Mouse (Mus musculus) adrenal gland, postnatal 14 days (tissue): Measurements from ENCODE around the gene Atmin. TPM values are rescaled to one million over a fixed set of nuclear protein-coding genes. Genes with fewer than 3 reads are reported as not detected.

ENCODE experiments used
- DNase-seq: peaks from one replicate; pipeline ENCODE4 v3.0.0; 2021; ENCODE audit warnings: mixed read lengths
- total RNA-seq: library from RNA; stranded (reverse); gene quantifications from 2 replicates; pipeline ENCODE4 v1.2.3, GENCODE M21; 2021

Gene Atmin
- total RNA-seq, 1 experiment from 2014 or later: 17.7 TPM

DNA sequence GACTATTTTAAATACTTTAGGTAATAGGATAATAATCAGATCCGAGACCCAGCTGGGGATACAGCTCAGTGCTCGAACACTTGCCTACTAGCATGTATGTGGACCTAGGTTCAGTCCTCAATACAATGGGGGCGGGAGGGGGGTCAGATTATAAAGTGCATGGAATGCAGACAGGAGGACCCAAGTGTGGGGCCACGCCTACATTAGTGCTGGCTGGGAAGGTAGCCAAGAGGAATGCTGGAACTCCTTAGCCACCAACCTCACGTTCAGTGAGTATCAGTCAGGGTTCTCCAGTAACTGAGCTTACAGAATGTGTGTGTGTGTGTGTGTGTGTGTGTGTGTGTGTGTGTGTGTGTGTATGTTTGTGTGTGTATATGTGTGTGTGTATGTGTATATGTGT is 8.2 kb downstream of the Atmin start:
- peak; percentile 24 for DNase-seq

DNA sequence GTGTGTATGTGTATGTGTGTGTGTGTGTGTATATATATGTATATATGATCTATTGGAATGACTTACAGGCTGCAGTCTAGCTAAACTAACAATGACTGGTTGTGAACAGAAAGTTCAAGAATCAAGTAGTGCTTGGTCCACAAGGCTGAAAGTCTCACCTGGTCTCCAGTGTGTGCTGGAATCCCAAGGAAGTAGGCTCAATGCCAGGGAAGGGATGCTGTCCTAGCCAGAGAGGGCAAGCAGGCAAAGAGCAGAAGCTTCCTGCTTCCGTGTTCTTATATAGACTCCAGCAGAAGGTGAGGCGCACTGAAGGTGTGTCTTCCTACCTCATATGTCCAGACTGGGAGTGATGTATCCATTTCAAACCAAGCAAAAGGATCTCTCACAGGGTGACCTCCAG is 8.6 kb downstream of the Atmin start:
- DNase-seq: no peak

DNA sequence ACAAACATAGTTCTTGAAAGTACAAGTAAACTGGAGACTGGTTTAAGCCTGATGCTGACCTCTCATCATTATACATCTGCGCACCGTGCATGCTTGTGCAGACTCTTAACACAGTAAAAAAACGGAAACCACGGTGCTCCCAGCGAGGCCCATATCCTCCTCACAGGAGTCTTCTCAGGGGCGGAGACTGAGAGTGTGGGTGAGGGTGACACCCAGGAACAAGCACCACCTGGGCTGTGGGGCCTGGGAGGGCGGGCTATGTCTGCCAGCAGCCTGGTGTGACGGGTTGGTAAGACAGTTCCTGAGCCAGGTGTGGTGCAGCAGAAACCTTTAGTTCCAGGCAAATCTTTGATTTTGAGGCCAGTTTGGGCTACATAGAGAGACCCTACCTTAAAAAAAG is 9.2 kb downstream of the Atmin start:
- no peak for DNase-seq

DNA sequence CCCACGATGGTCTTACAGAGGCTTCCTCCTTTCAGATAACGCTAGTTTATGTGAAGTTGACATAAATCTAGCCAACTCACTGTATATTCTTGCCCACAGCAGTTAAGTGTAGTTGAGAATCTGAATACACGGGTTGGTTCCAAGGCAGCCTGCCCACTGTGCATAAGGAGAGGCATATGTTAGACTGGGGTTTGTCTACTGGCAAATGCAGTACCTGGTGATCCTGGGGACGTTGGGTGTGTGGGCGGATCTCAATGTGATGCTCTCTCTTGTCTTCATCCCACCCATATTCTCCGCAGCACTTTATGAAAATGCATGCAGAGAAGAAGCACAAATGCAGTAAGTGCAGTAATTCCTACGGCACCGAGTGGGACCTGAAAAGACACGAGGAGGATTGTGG is 11.2 kb downstream of the Atmin start:
- no peak for DNase-seq

DNA sequence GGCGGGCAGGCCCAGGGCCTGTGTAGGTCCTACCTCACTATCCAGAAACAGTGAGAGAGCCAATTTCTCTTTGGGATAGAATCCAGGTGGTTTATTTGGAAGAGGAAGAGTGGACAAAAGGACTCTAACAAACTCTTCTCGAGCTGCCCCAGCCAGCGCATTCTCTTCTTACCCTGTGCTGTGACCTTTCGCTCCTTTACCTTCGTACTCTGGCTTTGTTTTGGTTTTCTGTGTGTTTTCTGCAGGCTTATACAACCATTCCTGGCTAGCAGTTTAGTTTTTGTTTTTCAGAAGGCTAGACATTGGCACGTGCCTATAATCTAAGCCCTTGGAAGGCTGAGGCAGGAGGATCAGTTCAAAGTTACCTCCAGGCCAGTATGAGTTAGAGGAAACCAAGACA is 26.3 kb downstream of the Atmin start:
- no peak for DNase-seq

DNA sequence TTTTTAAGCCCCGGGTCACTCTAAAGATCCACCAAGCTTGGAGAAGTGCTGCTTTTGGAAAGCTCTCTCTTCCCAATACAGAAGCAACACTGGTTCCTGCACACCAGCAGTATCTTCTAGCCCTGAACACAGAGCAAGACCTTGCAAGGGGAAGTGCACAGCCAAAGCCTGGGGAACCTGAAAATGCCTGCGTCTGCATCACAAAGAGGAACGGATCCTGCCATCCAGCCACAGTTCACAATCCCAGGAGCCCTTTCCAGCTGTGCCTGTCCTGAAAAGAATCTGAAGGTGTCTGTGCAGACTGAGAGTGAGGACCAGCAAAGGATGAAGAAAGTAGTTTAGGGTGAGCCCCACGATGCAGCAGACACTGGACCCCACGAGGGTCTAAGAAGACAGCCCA is 31.9 kb downstream of the Atmin start:
- no peak for DNase-seq

DNA sequence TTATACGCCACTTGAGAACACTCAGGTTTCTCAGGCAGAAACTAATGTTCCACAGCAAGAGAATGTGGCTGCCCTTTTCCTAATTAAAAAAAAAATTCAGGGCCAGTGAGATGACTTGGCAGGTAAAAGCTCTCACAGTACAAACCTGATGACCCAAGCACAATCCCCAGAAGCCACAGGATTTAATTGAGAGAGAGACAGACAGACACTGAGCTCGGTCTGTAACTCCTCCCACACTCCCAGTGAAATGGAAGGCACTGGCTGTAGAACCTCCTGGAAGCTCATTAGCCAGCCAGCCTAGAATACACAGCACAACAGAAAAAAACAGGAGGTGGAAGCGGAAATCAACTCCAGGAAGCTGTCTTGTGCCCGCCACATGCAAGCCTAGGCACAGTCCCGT is 32.4 kb downstream of the Atmin start:
- DNase-seq: no peak

DNA sequence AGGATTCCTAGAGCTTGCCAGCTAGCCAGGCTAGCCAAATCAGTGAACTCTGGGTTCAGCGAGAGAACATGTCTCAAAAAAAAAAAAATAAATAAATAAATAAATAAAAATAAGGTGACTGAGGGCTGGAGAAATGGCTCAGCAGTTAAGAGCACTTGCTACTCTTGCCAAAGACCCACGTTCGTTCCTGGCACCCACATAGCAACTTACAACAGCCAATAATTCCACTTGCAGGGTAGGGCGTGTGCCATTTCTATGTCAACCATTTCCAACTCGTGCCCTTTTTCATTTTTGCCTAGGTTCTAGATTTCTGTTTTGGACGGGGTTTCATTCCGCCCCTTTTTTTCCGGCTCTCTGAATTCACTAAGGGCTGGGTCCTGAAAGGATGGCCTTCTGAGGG is 34.9 kb downstream of the Atmin start:
- DNase-seq: no peak

DNA sequence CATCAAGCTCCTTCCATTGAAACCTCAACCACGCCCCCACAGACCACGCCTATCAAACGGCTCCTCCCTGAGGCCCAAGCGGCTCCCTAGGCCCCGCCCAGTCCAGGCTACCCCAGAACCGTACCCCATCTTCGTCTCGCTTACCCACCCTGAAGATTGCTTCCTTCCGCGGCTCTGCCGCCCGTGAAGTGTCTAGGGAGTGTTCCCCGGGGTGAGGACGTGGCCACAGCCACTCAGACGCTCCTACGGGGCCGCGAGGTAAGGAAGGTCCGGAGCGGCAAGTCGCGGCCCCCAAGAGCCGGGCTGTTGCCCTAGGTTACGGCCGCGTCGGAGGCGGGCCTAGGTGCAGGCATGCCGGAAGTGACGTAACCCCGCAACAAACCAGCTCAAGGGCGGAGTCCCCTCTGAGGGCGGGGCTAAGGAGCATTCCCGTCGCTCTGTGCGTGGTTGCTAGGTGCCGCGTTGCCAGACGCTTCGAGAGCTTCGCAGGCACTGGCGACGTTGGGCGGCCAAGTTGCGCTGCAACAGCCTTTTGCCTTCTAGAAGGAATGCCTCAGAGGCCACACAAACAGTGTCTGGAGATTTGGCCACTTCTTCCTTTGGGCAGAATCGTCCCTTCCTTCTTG is 35.6 kb downstream of the Atmin start, which contains the start of gene 1700030J22Rik:
1700030J22Rik (minus strand) TSS at position 329 of the 626 bp plus-strand sequence.
- DNase-seq: peak; percentile 99

DNA sequence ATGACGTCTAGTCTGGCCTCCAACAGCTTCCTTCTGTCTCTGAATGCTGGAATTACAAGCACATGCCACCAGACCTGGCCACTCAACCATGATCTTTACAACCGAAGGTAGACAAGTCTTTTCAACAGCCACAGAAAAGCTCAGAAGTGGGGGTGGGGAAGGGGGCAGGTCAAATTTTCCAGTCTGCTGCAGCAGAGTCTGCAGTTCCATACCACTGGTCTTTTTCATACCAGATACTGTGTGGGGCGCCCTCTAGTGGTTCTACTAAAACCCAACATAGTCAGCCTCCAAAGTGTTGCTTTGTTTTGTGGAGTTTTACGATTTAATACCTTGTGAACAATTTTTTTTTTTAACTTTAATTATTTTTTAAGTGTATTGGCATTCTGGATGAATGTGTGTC is 36.9 kb downstream of the Atmin start:
- DNase-seq: peak; percentile 82

DNA sequence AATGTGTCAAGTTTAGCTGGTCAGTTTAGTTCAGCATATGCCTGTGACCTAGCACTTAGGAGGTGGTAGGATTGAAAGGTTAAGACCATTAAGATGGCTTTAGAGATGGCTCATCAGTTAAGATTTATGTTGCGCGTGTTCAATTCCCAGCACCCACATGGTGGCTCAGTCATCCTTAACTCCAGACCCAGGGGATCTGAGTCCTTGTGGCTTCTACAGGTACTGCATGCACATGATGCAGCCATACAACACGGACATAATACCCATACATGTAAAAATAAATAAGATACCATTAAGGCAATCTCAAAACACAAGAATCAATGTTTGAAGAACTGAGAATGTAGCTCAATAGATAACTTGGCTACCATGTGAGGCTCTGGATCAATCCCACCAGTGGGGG is 46.6 kb downstream of the Atmin start:
- no peak for DNase-seq

DNA sequence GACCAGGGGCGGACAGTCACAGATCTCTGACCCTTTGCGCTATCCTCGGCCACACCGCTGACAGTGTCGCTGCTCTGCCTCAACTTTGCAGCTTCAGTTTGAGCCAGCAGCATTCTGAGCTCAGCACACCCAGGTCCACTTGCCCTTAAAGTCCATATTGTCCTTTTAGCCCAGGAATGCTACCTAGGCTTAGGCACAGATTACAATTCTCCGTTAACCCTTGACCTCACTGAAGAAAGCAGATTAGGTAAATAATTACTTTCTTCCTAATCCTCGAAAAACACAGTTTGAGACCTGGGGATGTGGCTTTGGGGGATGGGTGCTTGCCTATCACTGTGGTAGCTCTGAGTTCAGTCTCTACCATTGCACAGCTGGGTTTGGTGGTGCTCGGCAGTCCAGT is 48.0 kb downstream of the Atmin start:
- no peak for DNase-seq

DNA sequence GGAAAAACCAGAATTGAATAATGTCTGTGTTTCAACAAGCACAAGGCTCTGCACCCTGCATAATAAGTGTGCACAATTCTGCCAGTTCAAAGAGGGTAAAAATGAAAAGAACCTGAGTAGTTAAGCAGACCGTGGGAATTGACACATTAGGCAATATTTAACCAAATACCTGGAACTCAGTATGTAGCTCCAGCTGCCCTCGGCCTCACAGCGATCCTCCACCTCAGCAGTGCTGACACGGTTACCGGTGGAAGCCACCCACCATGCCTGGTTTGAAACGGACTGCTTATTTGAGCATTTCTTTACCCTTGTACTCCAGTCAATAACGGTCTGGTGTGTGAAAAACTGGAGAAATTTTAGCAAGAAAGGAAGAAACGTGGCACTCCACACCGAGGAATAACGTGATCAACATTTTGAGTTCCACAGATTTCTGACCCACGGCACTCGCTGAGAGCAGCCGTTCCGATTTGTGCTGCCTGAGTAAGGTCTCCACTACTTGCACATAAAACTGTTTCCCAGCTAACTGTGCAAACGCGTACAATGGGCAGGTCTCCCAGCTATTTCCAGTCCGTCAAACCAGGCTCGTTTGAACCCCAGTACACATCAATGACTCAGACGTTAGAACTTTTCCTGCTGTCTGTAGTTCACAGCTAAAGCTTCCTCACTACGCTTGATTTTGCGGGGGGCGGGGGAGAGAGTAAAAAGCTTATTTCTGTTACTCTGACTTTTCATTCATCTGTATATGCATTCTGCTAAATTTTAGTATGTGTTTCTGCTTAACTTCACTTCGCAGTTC is 49.2 kb downstream of the Atmin start:
- DNase-seq: peak; percentile 31

DNA sequence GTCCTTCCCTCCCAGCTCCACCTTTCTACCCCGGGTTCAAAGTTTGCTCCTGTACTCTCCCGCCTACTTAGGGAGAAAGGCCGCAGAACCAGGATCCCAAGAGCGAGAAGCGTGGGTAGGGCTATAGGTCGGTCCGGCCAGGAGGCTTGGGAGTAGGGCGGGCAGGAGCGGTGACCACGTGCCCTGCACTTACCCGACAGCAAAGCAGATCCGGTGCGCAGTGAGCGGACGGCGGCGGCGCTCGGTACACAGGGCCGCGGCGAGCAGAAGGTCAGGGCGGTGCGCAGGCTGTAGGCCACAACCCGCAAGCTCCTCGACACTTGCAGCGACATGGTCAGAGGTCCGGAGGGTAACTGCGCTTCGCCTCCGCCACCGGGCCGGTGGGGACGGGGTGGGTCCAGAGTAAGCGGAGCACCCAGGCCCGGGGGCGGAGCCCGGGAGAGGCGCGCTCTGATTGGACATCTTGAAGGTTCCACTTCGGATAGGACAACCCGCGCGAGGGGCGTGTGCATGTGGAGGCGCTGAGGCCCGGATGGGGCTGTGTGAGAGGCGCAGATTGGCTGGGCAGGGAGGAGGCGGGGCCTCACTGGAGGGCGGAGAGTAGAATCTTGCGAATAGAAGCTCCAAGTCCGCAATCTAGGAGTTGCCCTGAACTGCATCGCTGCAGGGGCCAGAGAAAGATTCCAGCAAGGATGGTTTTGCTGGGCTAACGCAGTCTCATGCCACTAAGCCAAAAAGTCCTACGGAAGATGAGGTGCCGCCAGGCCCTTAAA is 50.1 kb downstream of the Atmin start, which contains the start of gene Gcsh:
Gcsh (minus strand) TSS at position 443 of the 773 bp plus-strand sequence.
- peak; percentile 100 for DNase-seq

DNA sequence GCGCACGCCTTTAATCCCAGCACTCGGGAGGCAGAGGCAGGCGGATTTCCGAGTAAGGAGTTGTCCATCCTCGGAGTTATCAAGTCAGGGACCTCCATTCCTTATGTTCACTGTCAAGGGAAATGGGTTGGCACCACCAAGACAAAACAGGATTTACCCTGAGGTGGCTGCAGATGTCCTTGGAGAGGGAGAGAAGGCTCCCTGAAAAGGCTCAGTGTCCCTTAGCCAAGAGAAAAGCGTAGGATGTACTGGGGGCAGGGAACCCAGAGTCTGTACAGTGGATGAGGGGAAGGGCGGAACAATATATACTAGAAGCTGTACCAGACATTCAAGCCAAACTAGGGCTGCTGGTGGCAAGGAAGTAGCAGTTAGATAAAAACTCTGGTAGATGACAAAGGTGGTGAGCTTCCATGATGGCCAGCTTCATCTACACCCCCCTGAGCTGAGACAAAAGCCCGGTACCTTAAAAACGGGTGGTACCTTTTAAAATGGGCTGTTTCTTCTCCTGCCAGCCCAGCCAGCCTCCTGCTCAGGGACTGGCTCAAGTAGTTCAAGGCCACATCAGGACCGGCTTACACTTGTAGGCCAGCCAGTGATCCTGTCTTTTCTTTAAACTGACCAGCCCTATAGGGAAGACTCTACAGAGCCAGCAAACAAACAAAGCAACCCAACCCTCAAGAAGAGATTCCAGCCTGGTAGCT is 51.0 kb downstream of the Atmin start:
- DNase-seq: no peak

Other genes starting within 250 kb of the Atmin start
- 7.6 and 9.2 TPM in 2 replicates for gene Cdyl2, start 210.4 kb upstream of the Atmin start, total RNA-seq
- gene Cmc2, start 21.9 kb upstream of the Atmin start, total RNA-seq: 45.4 and 50.7 TPM in 2 replicates
- 6.5 and 6.9 TPM in 2 replicates for gene Cenpn, start 21.7 kb upstream of the Atmin start, total RNA-seq
- gene 1700030J22Rik, start 35.6 kb downstream of the Atmin start, total RNA-seq: 1.0 and 1.3 TPM in 2 replicates
- gene Gcsh, start 50.1 kb downstream of the Atmin start, total RNA-seq: 138 and 149 TPM in 2 replicates
- gene Pkd1l2, start 139.1 kb downstream of the Atmin start, total RNA-seq: 0.60 and 0.85 TPM in 2 replicates
- gene Bco1, start 152.5 kb downstream of the Atmin start, total RNA-seq: 0.86 and 2.4 TPM in 2 replicates
- gene Gan, start 214.7 kb downstream of the Atmin start, total RNA-seq: 9.1 and 10.7 TPM in 2 replicates